Mouse (Mus musculus) heart, embryonic 10.5 days (tissue): ENCODE data around the gene Jazf1. TPM values are rescaled to one million over a fixed set of nuclear protein-coding genes. Genes with fewer than 3 reads are reported as not detected.
A peak's percentile ranks its signal among the peaks of the same experiment; 100 is the strongest.

ENCODE experiments used
- DNase-seq: peaks from one replicate; pipeline ENCODE4 v3.0.0-alpha.2; 2017; ENCODE audit warnings: low spot score
- H3K27ac ChIP-seq: fragments of 300-500 bp; sonication (generic); 2 replicates; pipeline ENCODE4 v1.5.1; 2016; ENCODE audit warnings: mild to moderate bottlenecking
- H3K27me3 ChIP-seq: fragments of 300-500 bp; sonication (generic); 2 replicates; pipeline ENCODE4 v1.6.1; 2016; ENCODE audit warnings: mild to moderate bottlenecking; ENCODE audit not compliant: poor library complexity, insufficient read depth, severe bottlenecking
- H3K36me3 ChIP-seq: fragments of 300-500 bp; sonication (generic); 2 replicates; pipeline ENCODE4 v1.6.1; 2016; ENCODE audit warnings: mild to moderate bottlenecking, moderate library complexity
- H3K4me1 ChIP-seq: fragments of 300-500 bp; sonication (generic); 2 replicates; pipeline ENCODE4 v1.6.1; 2016; ENCODE audit warnings: mild to moderate bottlenecking
- H3K4me3 ChIP-seq: fragments of 300-500 bp; sonication (generic); 2 replicates; pipeline ENCODE4 v1.5.1; 2016; ENCODE audit warnings: mild to moderate bottlenecking, moderate library complexity
- H3K9me3 ChIP-seq: fragments of 300-500 bp; sonication (generic); 2 replicates; pipeline ENCODE4 v1.6.1; 2016; ENCODE audit warnings: mild to moderate bottlenecking, moderate library complexity
- WGBS: fragments of 180-500 bp; shearing (Covaris S2); methylation state at CpG from one replicate; pipeline ENCODE4 v1.1.7; 2016; 5-methylcytosine and 5-hydroxymethylcytosine counted together
- polyA plus RNA-seq: library from polyadenylated mRNA; unstranded; fragments of >200 nt; fragmentation: Nextera tagmentation; extraction: Ambion mirVana; gene quantifications from 2 replicates; pipeline ENCODE4 v1.2.1, GENCODE M21; 2016

Jazf1 gene
- polyA plus RNA-seq, 1 experiment from 2014 or later = 6.4 TPM

GRCm38 (mm10) chr6:52987905-52988640, 80.4 kb downstream of the Jazf1 start:
- Histone ChIP-seq H3K4me1 (peaks cover 10% of the 10 kb centered on the region; the same call in 1 of the 2 replicates), H3K27me3 (peaks cover 13% of the 10 kb centered on the region; the same call in 1 of the 2 replicates), H3K9me3 (no peaks in the 10 kb centered on the region), H3K36me3 (no peaks in the 10 kb centered on the region), H3K4me3 (no peak overlapping the region), H3K27ac (no peak overlapping the region)
- DNase-seq = no peak
- 88% methylated on average over 6 of the region's 6 CpGs for WGBS

- H3K9me3 ChIP-seq = no peaks in the 10 kb centered on the region
- peaks cover 9% of the 10 kb centered on the region; the same call in 1 of the 2 replicates for H3K27me3 ChIP-seq
- 60% methylated on average over 4 of the region's 4 CpGs for WGBS
- no peak overlapping the region for H3K4me3 ChIP-seq
- H3K4me1 ChIP-seq = peaks cover 10% of the 10 kb centered on the region; the same call in 1 of the 2 replicates
- no peak overlapping the region for H3K27ac ChIP-seq
- no peaks in the 10 kb centered on the region for H3K36me3 ChIP-seq
- DNase-seq = no peak
Observed at GRCm38 (mm10) chr6:52987391-52987790, 81.0 kb downstream of the Jazf1 start.

- H3K27me3 ChIP-seq = no peaks in the 10 kb centered on the region
- H3K27ac ChIP-seq = no peak overlapping the region
- no peaks in the 10 kb centered on the region for H3K9me3 ChIP-seq
- no peaks in the 10 kb centered on the region for H3K36me3 ChIP-seq
- 88% methylated on average over 6 of the region's 6 CpGs for WGBS
- DNase-seq = no peak
- peaks cover 5% of the 10 kb centered on the region; the same call in 1 of the 2 replicates for H3K4me1 ChIP-seq
- H3K4me3 ChIP-seq = no peak overlapping the region
Observed at GRCm38 (mm10) chr6:52982175-52982574, 86.3 kb downstream of the Jazf1 start.

GRCm38 (mm10) chr6:52979503-52979902, 88.9 kb downstream of the Jazf1 start:
- peaks cover 5% of the 10 kb centered on the region; the same call in 1 of the 2 replicates for H3K4me1 ChIP-seq
- no peak overlapping the region for H3K27ac ChIP-seq
- DNase-seq = no peak
- H3K27me3 ChIP-seq = no peaks in the 10 kb centered on the region
- no peaks in the 10 kb centered on the region for H3K36me3 ChIP-seq
- 88% methylated on average over 6 of the region's 6 CpGs for WGBS
- no peak overlapping the region for H3K4me3 ChIP-seq
- no peaks in the 10 kb centered on the region for H3K9me3 ChIP-seq

GRCm38 (mm10) chr6:52973351-52973750, 95.1 kb downstream of the Jazf1 start:
- DNase-seq = no peak
- Histone ChIP-seq H3K27me3 (no peaks in the 10 kb centered on the region), H3K4me3 (no peak overlapping the region), H3K36me3 (no peaks in the 10 kb centered on the region), H3K9me3 (no peaks in the 10 kb centered on the region), H3K27ac (no peak overlapping the region), H3K4me1 (peaks cover 6% of the 10 kb centered on the region)
- 85% methylated on average over 5 of the region's 5 CpGs for WGBS

GRCm38 (mm10) chr6:52972138-52972537, 96.3 kb downstream of the Jazf1 start:
- H3K27ac ChIP-seq = no peak overlapping the region
- H3K27me3 ChIP-seq = no peaks in the 10 kb centered on the region
- WGBS = 58% methylated on average over 7 of the region's 7 CpGs
- H3K9me3 ChIP-seq = no peaks in the 10 kb centered on the region
- no peaks in the 10 kb centered on the region for H3K36me3 ChIP-seq
- no peak overlapping the region for H3K4me3 ChIP-seq
- DNase-seq = no peak
- peaks cover 18% of the 10 kb centered on the region for H3K4me1 ChIP-seq

- Histone ChIP-seq H3K27ac (no peak overlapping the region), H3K4me3 (no peak overlapping the region), H3K36me3 (no peaks in the 10 kb centered on the region), H3K9me3 (no peaks in the 10 kb centered on the region), H3K4me1 (peaks cover 35% of the 10 kb centered on the region), H3K27me3 (no peaks in the 10 kb centered on the region)
- 78% methylated on average over 2 of the region's 2 CpGs for WGBS
- peak; percentile 78 for DNase-seq
Observed at GRCm38 (mm10) chr6:52969717-52970261, 98.6 kb downstream of the Jazf1 start.

GRCm38 (mm10) chr6:52968346-52968891, 100.0 kb downstream of the Jazf1 start:
- no peaks in the 10 kb centered on the region for H3K27me3 ChIP-seq
- H3K36me3 ChIP-seq = no peaks in the 10 kb centered on the region
- no peak for DNase-seq
- no peaks in the 10 kb centered on the region for H3K9me3 ChIP-seq
- peaks cover 48% of the 10 kb centered on the region for H3K4me1 ChIP-seq
- WGBS = 40% methylated on average over 12 of the region's 12 CpGs
- H3K4me3 ChIP-seq = no peak overlapping the region
- H3K27ac ChIP-seq = peak overlapping the region; percentile 72

- no peaks in the 10 kb centered on the region for H3K27me3 ChIP-seq
- H3K9me3 ChIP-seq = no peaks in the 10 kb centered on the region
- peak overlapping the region; percentile 72 for H3K27ac ChIP-seq
- DNase-seq = no peak
- H3K4me3 ChIP-seq = no peak overlapping the region
- WGBS = 51% methylated on average over 10 of the region's 10 CpGs
- peaks cover 55% of the 10 kb centered on the region for H3K4me1 ChIP-seq
- H3K36me3 ChIP-seq = no peaks in the 10 kb centered on the region
Observed at GRCm38 (mm10) chr6:52967557-52968270, 100.7 kb downstream of the Jazf1 start.

- Histone ChIP-seq H3K27ac (peak overlapping the region; percentile 89; the same call in 1 of the 2 replicates), H3K9me3 (no peaks in the 10 kb centered on the region), H3K27me3 (no peaks in the 10 kb centered on the region), H3K4me1 (peaks cover 62% of the 10 kb centered on the region), H3K36me3 (no peaks in the 10 kb centered on the region), H3K4me3 (no peak overlapping the region)
- 31% methylated on average over 4 of the region's 4 CpGs for WGBS
- no peak for DNase-seq
Observed at GRCm38 (mm10) chr6:52966001-52966400, 102.4 kb downstream of the Jazf1 start.

- Histone ChIP-seq H3K4me3 (no peak overlapping the region), H3K36me3 (no peaks in the 10 kb centered on the region), H3K27me3 (no peaks in the 10 kb centered on the region), H3K9me3 (no peaks in the 10 kb centered on the region), H3K27ac (peak overlapping the region; percentile 89), H3K4me1 (peaks cover 67% of the 10 kb centered on the region)
- DNase-seq = no peak
- whole genome bisulfite sequencing = 38% methylated on average over 7 of the region's 7 CpGs
Observed at GRCm38 (mm10) chr6:52965340-52965739, 103.1 kb downstream of the Jazf1 start.

- H3K27ac ChIP-seq = peak overlapping the region; percentile 82
- peak; percentile 66 for DNase-seq
- H3K4me3 ChIP-seq = no peak overlapping the region
- H3K4me1 ChIP-seq = peaks cover 70% of the 10 kb centered on the region
- no peaks in the 10 kb centered on the region for H3K9me3 ChIP-seq
- WGBS = 61% methylated on average over 13 of the region's 13 CpGs
- H3K36me3 ChIP-seq = no peaks in the 10 kb centered on the region
- no peaks in the 10 kb centered on the region for H3K27me3 ChIP-seq
Observed at GRCm38 (mm10) chr6:52963840-52964690, 104.4 kb downstream of the Jazf1 start.
